Mouse (Mus musculus) testis, postnatal 10 days (tissue): ENCODE measurements around the gene Sf3b2.

Source experiments
- DNase-seq: peaks from one replicate; pipeline ENCODE4 v3.0.0; 2021; ENCODE audit warnings: low spot score

Gene Sf3b2

DNA sequence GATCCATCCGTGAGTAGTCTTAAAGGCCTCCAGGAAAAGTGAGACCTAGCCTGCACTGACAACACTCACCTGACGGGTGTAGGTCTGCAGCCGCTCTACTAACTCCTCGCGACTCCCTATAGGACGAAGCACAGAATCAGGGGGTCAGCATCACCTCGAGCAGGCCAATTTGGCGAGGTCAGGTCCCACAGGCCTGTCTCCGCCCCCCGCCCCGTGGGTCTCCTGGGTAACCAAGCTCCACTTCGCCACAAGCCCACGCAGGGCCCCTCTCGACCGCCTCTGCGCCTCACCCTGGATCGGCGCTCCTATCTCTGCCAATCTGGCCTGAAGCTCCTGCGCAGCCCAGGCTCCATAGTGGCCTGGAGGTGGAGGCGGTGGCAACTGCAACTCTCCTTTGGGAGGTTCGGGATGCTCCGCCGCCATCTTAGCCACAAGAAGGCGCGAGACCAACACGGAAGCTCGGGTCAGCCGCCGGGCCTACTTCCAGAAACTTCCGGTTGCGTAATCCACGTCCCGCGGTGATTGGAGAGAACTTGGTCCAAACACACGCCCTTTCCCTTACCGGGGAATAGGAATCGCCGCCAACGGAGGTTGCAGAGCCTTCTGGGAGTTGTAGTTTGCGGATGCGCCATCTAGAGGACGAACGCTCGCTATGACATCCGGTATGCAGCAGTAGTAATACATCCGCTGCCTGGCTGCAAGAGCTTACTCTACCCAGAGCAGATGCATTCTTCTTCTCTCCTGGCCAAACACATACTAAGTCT, at the start of gene Sf3b2:
TSS of gene Sf3b2 (minus strand) at position 484 of the 764 bp plus-strand sequence.
- DNase-seq = peak; percentile 96

DNA sequence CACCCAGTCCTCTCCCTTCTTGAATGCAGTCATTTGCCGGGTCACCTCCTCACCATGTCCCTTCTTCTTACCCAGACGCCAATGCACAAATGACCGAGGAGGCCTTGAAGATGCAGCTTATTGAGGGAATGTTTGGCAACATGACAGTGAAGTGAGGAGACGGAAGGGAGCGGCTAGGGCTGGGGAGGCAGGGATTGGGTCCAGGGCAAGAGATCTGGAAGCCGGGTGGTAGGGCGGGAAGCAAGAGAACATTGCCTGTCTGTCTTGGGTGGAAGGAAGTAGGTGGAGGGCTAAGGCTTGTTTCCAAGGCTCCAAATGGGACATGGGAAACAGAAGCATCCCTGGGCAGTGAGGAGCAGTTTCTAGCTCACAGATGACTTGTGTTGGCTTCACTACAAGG, 46.1 kb upstream of the Sf3b2 start:
- DNase-seq = no peak

DNA sequence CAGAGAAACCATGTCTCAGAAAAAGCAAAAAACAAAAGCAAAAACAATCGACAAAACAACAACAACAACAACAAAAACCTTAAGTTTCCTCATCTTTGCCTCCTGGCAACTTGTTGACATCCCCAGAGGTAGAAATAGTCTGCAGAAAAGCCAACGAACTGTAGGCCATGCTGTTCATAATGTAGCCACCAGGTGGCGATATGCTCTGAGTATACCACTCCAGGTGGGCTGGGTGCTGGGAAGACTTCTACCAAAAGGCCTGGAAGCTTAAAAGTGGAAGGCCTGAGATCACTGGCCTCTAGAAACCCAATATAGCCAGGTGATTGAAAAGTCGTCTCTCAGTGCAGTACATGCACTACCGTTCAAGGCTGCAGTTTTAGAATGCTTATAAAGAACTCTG, 42.7 kb upstream of the Sf3b2 start:
- DNase-seq = peak; percentile 92

DNA sequence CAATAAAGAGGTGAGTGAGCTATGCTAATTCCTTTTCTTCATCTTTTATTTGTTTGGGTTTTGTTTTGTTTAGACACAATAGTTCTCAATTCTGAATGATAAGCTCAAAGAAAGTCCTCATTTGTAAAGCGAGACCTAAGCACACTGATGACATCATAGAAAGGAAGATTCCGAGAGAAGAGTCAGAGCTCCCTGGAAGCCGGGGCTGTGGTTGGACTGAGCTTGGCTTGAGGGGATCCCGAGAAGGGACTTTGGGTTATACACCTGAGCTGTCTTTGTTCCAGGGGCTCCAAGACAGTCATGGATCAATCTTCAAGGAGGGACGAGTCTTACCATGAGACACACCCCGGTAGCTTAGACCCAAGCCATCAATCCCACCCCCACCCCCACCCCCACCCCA, 40.2 kb upstream of the Sf3b2 start, which contains the start of gene Catsper1:
TSS of gene Catsper1 (plus strand) at position 301 of the 400 bp plus-strand sequence.
- DNase-seq = no peak

DNA sequence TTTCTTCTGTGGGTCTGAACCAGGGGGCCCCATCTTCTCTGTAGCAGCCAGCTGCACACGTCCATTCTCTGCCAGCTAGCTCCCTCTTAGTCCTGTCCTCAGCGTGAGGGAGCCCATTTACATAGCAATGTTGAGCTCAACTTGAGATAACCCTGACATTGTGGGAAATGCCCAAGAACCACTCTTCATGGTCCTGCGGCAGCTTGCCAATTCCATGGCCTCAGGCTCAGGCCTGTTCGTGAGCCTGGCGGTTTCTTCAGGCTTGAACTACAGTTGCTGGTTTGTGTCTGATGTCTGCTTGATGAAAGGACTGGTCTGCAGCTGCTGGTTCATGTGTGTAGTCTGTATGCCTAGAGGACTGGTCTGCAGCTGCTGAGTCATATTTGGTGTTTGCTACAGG, 39.5 kb upstream of the Sf3b2 start:
- no peak for DNase-seq

DNA sequence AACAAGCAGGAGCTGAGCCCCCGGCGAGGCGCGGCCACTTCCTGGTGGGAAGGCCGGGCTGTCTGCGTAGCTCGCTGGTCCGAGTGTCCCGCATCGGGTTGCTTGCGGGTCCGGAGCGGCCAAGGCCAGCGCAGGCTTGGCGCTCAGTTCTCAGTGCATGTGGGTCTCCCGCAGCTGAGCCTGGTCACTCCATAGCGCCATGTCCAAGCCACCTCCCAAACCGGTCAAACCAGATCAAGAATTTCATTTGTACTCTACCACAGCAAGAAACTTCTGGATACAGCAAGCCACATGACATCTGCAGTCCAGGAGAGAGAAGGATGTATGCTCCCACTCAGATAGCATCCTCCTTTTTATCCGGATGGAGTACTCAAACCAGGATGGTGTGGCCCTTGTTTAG, 32.7 kb upstream of the Sf3b2 start:
- DNase-seq = no peak

DNA sequence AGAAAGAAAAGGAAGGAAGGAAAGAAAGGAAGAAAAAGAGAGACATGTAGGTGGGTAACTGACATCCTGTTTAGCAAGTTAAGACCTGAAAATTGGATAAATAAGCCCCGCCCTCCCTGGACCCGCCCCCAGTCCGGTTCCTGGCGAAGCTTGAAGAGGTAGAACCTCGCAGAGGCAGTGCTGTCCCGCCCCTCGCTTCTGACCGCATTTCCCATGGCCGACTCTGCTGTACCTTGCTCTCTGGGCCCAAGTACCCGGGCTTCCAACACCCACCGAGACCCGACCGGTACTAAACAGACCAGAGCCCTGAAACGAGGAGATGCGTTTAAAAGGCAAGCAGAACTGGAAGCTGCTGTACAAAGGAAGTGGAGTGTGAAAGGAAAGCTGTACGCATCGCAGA, 28.5 kb upstream of the Sf3b2 start:
- DNase-seq = no peak

DNA sequence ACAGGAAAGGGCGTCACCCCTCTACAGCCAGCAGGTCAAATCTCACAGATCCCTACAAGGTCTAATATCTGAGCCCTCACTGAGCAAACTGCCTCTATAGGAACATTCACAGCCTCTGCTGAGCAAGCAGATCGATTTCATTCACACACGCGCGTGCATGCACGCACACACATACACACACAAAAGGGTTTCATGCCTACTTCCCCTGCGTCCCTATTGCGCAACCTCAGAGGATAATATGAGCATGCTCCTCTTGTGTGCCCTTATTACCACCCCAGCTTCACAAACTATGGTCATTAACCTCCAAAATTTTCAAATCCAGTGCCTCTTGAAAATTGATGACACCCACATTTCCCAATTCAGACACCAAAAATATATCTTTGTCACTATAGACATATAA, 17.9 kb upstream of the Sf3b2 start:
- no peak for DNase-seq

DNA sequence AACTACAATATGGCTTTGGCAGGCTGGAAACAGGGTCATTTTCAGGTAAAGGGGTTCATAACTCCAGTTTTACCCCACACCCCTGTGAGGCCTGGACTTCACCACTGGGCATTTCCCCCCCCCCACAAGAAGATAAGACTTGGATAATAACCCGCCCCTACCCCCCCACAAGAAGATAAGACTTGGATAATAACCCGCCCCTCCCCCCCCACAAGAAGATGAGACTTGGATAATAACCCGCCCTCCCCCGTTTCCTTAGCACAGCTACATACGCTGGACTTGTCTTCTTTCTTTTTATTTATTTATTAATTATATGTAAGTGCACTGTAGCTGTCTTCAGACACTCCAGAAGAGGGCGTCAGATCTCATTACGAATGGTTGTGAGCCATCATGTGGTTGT, 13.8 kb upstream of the Sf3b2 start:
- peak; percentile 62 for DNase-seq

DNA sequence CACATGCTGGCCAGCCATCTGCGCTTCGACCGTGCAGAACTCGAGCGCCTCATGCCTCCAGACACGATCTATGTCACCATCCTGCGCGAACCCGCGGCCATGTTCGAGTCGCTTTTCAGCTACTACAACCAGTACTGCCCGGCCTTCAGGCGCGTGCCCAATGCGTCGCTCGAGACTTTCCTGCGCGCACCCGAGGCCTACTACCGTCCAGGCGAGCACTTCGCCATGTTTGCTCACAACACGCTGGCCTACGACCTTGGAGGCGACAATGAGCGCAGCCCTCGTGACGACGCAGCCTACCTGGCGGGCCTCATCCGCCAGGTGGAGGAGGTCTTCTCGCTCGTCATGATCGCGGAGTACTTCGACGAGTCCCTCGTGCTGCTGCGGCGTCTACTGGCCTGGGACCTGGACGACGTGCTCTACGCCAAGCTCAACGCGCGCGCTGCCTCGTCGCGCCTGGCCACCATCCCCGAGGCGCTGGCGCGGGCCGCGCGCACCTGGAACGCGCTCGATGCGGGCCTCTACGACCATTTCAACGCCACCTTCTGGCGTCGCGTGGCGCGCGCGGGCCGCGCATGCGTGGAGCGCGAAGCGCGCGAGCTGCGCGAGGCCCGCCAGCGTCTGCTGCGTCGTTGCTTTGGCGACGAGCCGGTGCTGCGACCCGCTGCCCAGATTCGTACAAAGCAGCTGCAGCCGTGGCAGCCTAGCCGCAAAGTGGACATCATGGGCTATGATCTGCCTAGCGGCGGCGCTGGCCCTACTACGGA, 11.9 kb upstream of the Sf3b2 start:
- DNase-seq = peak; percentile 66

DNA sequence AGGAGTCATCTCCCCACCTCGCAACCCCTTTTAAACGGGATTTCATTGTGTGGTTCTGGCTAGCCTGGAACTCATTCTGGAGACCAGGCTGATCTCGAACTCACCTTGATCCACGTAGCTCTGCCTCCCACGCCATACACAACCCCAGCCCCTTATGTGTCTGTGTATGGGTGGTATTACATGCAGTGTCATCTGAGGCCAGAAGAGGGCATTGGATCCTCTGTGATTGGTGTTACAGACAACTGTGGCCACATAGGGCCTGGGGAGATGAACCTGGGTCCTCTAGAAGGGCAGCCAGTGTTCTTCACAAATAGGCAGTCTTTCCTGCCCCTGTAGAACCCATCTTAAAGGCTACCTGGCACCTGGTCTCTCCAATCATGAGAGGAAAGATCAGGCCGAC, 11.0 kb upstream of the Sf3b2 start:
- DNase-seq = no peak

DNA sequence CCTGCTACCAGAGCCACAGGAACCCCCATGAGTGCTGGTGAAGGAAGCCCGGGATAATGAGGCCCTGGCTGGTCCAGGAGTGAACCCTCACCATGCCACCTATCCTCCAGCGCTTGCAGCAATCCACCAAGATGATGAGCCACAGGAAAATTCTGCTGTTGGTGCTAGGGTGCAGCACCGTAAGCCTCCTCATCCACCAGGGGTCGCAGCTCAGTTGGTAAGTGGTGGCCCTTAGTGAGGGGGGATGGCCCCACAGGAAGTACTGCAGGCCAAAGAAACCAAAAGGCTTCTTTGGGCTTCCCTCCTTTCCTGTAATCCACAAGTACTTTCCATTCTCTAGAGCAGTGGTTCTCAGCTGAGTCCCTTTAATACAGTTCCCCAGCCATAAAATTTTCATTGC, 7.2 kb upstream of the Sf3b2 start:
- peak; percentile 79 for DNase-seq

DNA sequence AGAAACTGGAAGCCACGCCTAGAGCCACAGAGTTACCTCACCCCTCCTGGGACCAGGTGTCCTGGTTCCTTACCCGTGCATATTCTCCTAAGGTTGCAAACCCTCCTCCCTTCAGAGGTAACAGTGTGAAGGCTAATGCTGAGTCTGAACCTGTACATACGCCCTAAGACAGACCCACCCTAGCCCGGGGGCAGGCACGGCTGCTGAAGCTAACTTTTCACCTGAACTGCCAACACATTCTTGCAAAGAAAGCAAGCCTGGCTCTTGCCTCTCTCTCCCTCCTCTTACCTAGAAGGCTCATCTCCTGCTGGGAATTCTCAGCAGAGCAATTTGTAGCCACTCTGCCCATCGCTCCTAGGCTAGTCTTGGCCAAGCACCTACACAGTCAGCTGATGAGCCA, 5.3 kb upstream of the Sf3b2 start:
- no peak for DNase-seq

DNA sequence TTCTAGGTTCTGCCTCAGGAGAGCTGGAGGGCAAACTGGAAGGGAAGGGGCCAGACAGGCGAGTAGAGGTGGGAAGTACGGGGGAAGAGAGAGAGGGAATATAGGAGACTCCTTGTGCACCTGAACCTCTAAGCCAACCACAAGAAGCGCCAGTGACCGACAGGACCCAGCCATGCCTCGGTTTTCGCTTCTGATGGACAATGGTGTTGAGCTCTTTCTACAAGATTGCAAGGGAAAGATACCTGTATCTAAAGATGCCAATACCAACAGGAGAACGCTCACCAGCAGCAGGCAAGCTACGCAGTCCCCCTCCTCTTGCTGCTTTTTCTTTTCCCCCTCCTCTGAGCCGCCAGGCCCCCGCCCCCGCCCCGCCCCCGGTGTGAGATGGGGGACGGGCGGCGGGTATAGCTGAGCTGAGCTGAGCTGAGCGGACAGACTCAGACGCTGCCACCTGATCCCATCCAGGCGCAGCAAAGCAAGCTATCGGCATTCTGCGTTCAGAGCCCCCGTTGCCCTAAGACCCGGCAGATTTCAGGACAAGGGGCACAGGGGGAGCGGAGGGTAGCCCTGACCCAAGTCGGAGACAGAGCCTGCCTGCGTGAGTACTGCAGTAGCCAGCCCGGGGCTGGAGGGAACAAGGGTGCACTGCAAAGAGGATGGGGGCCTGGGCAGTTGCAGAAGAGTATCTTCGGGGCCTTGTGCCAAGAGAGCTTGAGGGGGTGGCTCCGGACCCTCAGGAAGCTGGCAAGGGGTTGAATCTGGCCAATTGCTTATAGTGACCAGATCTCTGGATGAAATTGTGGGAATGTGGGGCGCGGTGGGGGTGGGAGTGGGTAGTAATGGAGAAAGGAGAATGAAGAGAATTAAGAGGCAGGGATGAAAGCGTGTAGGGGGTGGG, 2.9 kb upstream of the Sf3b2 start, which contains the start of gene Gal3st3:
TSS of gene Gal3st3 (plus strand) at position 429 of the 898 bp plus-strand sequence.
- DNase-seq = no peak

DNA sequence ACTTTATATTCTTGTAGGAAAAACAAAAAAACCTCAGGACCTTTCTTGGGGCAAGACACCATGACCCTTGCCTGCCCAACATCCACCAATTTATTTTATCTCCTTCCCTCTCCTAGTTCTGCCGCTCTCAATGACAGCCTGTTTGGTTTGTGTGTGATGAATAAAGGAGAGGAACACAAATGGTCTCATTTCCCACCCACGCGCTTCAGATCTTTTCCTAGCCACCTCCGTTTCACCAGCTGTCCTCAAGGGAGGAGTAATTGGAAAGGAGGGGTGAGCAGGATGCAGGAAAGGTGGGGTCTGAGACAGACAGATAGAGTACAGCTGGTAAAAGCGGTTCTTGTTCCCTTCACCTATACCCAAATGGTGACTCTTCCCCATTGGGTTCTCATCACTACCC, 1.4 kb upstream of the Sf3b2 start:
- DNase-seq = no peak

DNA sequence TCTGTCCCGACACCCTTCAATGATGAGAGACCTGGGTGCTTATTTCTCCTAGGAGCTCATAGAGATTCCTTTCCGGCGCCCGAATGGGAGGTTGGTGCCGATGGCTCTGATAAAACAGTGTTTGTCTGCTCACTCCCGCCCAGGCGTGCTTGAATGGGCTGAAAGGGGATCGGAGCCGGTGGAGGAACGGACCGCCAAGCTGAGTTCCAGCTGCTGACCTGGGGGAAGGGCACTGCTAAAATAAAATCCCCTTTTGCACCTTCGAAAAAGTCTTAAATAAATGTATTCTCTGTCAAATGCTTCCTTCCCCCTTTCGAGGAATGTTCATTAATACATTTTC, 451 bp upstream of the Sf3b2 start:
- no peak for DNase-seq

DNA sequence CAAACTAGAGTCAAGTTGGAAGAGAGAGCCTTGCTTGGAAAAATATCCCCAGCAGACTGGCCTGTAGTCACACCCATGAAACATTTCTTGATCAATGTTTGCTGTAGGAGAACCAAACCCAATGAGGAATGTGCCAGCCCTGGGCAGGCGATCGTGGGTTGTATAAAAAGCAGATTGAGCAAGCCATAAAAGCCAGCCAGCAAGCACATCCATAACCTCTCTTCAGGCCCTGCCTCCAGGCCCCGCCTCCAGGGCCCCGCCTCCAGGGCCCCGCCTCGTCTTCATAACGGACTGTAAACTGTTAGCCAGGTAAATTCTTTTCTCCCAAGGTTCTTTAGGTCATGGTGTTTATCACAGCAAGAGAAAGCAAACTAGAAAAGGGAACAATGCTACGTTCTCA, 16.9 kb downstream of the Sf3b2 start:
- no peak for DNase-seq

DNA sequence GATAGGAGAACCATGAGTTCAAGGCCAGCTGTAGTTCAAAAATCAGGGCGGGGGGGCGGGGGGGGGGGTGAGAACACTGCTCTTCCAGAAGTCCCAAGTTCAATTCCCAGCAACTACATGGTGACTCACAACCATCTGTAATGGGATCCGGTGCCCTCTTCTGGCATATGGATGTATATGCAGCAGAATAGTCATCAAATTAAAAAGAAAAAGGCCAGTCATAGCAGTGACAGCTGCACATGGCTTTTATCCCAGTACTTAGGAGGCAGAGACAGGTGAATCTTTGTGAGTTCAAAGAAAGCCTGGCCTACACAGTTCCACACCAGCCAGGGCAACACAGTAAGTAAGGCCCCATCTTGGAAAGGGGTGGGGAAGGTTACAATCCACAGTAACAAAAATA, 18.1 kb downstream of the Sf3b2 start:
- no peak for DNase-seq

DNA sequence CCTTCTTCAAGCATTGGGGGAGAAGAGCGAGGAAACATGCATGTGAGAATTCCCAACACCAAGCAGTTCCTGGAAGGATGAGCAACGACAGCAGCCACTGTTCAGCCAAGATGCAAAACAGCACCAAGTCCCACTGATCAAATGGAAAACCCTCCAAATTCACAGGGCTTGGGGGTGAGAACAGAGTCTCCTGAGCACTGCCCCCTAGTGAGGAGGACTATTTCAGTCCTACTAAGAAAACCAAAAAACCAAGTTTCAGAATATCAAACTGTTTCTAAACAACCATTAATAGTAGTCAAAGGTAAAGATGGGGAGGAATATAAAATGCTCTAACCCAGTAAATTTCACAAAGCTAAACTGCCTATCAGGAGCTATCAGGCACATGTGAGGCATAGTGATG, 18.7 kb downstream of the Sf3b2 start:
- no peak for DNase-seq

DNA sequence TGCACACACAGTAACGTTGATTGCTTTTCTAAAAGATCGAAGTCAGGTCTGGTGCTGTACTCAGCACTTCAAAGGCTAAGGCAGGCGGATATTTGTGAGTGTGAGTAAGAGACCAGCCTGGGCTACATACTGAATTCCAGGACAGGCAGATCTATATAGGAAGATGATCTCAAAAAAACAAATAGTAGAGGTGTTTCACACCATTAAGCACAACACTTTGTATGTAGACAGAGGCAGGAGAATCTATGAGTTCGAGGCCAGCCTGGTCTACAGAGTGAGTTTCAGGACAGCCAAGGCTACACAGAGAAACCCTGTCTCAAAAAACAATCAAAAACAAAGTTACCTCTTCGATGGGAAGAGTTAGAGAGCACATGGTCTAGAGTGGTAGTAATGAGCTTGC, 19.5 kb downstream of the Sf3b2 start:
- no peak for DNase-seq

DNA sequence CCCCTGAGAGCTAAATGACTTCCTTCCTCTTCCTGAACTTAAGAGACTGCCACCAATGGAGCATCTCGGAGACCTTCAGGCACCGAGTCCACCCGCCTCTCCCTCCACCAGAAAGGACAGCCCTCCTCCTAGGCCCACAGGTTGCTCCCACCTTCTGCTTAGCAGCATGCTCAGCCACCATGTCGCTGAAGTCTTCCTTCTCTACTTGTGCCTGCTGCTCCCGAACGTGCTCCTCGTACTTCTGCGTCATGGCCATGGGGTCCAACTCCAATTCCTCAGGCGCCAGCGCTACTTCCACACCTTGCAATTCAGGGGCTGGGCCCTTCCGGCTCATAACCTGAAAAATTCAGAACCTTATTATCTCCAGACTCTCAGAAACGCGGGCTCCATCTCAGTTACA, 20.6 kb downstream of the Sf3b2 start:
- DNase-seq = no peak

DNA sequence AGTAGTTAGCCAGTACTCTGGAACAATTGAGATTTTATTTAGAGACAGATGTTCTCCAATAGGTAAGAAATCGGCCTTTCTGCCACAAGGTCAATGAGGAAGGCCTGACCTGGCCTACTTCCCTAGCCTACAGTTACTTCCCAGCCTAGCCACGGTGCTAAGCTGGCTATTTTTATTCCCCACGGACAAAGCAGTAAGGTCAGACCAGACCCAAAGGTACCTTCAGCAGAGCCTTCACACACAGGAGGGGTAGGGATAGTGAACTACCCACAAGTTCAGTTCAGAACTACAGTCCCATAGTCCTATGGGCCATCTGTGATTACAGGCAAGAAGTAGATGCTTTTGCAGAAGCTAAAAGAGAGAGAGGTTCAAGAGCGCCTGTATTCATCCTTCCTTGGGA, 21.3 kb downstream of the Sf3b2 start:
- no peak for DNase-seq
